Mouse (Mus musculus): ENCODE results near the gene Papolg. TPM values are rescaled to one million over a fixed set of nuclear protein-coding genes. Genes with fewer than 3 reads are reported as not detected.

Papolg gene
- polyA plus RNA-seq (2012; rRNA removed): 0.54 and 1.3 TPM in 2 replicates

GRCm38 (mm10) chr11:23895060-23895426, at the start of gene Papolg:
Gene Papolg, minus strand, starts transcription at chr11:23895253.

Other genes with a start within 250 kb of the Papolg start
- gene Pus10, start 229.6 kb downstream of the Papolg start, polyA plus RNA-seq (2012; rRNA removed): 0.16 and 1.1 TPM in 2 replicates
- gene Pex13, start 229.3 kb downstream of the Papolg start, polyA plus RNA-seq (2012; rRNA removed): 4.2 and 6.5 TPM in 2 replicates
- 0.31 and 0.41 TPM in 2 replicates for gene Rel, start 124.3 kb downstream of the Papolg start, polyA plus RNA-seq (2012; rRNA removed)
- not detected in 2 replicates for gene A830031A19Rik, start 179.8 kb upstream of the Papolg start, polyA plus RNA-seq (2012; rRNA removed)
- gene Bcl11a, start 182.8 kb upstream of the Papolg start, polyA plus RNA-seq (2012; rRNA removed): 1.2 and 1.4 TPM in 2 replicates

Measured in stomach, adult 2 months (tissue).